Mouse (Mus musculus) MEL (cell line): ENCODE results near the gene Calhm3.

Source experiments
- CTCF ChIP-seq, 3 experiments: IDR thresholded peaks in 2 of 3; conservative IDR thresholded peaks in 1 of 3; 2 replicates each; pipeline ENCODE4 v1.5.1; 2011 to 2012; ENCODE audit warnings: low read length in 3 of 3, low read depth in 2 of 3, mild to moderate bottlenecking in 2 of 3, improper control_type of control experiment in 1 of 3, inconsistent platforms in 1 of 3, mixed read lengths in 1 of 3, moderate library complexity in 1 of 3; ENCODE audit not compliant: control insufficient read depth in 1 of 3, insufficient read depth in 1 of 3, poor library complexity in 1 of 3, severe bottlenecking in 1 of 3
- HCFC1 ChIP-seq: IDR thresholded peaks from 2 replicates; pipeline ENCODE4 v1.6.1; 2012; ENCODE audit warnings: low read depth, mild to moderate bottlenecking, inconsistent platforms, low read length, improper control_type of control experiment, moderate library complexity
- SIN3A ChIP-seq: IDR thresholded peaks from 2 replicates; pipeline ENCODE4 v1.6.1; 2012; ENCODE audit warnings: low read length, improper control_type of control experiment, inconsistent platforms
- ZC3H11A ChIP-seq: IDR thresholded peaks from 2 replicates; pipeline ENCODE4 v1.6.1; 2012; ENCODE audit warnings: low read depth, mild to moderate bottlenecking, inconsistent platforms, low read length, improper control_type of control experiment

DNA sequence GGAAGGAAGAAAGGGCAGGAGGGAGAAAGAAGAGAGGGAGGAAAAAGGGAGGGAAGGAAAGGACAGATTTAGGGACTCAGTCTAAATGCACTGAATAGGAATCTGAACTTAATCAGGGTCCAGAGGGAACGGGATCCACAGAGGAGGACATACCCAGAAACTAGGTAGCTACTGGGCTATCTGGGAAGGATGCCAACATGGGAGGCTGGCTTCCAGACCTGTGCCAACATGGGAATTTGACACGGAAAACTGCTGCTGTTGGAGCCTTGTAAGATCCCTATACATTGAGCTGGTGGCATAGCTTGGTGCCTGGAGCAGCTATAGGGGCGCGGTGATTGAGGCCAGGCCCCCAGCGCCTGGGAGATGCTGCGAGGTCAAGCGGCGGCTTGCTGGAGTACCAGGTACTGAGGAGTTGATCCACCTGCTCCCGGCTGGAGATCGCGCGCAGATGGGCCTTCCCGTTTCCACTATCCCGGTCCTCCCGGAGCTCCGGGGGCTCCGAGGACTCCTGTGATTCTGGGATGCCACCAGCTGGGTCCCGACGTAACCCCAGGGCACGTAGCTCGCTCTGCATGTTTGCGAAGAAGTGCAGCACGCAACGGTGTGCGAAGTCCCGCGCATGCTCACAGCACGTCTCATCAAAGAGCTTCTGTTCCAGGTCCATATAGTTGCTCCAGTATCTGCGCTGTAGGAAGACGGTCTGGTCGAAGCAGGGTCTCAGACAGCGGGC lies 6.1 kb downstream of the Calhm3 start:
- no peak for TF ChIP-seq ZC3H11A
- TF ChIP-seq SIN3A: no peak
- TF ChIP-seq CTCF (IDR thresholded peaks at IDR 0.05 in 2 of 3, conservative IDR thresholded peaks at IDR 0.05 in 1 of 3; ENCODE audit: control insufficient read depth in 1 of 3, insufficient read depth in 1 of 3, low read depth in 2 of 3, low read length in 3 of 3, poor library complexity in 1 of 3, severe bottlenecking in 1 of 3): no peak
- no peak for TF ChIP-seq HCFC1
